Mouse (Mus musculus): ENCODE measurements around the gene Dmrt1.

DNA sequence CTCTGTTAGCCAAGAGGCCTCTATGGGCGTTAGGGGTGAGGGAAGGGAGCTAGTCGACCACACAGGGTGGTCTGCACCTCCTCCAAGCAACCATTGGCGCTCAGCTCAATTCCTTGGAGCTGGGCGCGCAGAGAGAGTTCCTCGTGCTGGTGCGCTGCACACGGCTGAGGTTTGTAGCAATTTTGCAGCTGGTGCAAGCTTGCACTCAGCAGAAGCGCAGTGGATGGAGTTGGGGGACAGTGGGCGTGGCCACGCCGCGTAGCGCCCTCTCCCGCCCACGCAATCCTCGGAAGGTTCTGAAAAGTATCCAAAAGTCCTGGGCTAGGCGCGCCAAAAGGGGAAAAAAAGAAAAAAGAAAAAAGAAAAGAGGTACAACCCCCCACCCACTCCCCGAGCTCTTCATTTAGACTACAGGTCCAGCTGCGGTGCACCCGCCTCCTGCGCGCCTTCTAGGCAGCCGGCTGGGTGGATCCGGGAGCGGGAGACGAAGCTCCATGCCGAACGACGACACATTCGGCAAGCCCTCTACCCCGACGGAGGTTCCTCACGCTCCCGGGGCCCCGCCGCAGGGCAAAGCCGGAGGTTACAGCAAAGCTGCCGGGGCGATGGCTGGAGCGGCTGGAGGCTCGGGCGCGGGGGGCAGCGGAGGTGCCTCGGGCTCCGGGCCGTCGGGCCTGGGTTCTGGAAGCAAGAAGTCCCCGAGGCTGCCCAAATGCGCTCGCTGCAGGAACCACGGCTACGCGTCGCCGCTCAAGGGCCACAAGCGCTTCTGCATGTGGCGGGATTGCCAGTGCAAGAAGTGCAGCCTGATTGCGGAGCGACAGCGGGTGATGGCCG is at the start of gene Dmrt1:
- no peak for TF ChIP-seq CTCF (IDR thresholded peaks at IDR 0.05; ENCODE audit: control insufficient read depth, insufficient read depth, insufficient replicate concordance, low read depth, low read length)
- peak; percentile 29; the same call in 1 of the 2 replicates for TF ChIP-seq POLR2A (IDR thresholded peaks at IDR 0.05; ENCODE audit: control insufficient read depth, low read depth, low read length)

Measured in testis, adult 2 months (tissue).